Mouse (Mus musculus) megakaryocyte-erythroid progenitor cell, adult 5-6 weeks (primary cell): ENCODE data around the gene Suds3. TPM values are rescaled to one million over a fixed set of nuclear protein-coding genes. Genes with fewer than 3 reads are reported as not detected.
A peak's percentile ranks its signal among the peaks of the same experiment; 100 is the strongest.

Source experiments
- ATAC-seq: replicated peaks from 2 replicates; pipeline ENCODE4 v1.8.0; 2016; ENCODE audit warnings: mild to moderate bottlenecking, inconsistent platforms; ENCODE audit not compliant: severe bottlenecking, poor library complexity, low FRiP score, low TSS enrichment
- total RNA-seq, 2 experiments: library from RNA; stranded (forward) in 1 of 2; stranded (reverse) in 1 of 2; fragments of 200-1000, 215-1000 nt in 1 of 2; fragments of >200 nt in 1 of 2; fragmentation: Nextera tagmentation in 1 of 2; gene quantifications; 2 replicates each; pipeline ENCODE4 v1.2.3; 2014 to 2017

The Suds3 gene
- total RNA-seq, 2 experiments from 2014 or later = 59.1 to 110 TPM

DNA sequence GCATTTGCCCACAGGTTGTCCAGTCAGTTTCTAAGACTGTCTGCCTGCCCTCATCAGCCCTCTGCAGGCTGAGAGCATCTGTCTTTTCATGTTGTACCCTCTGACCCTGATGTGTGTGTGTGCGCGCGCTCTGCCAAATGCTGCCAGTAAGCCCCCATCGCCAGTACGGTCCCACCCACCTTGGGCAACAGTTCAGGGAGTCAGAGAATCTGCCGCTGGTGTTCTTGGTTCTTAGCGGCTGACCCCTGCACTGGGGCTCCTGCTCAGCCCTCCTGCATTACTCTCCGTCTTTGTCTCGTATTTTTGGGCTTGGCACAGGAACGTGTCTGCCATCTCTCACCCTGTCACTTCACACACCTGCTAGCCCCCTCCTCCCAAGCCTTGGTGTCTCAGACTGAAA, 21.1 kb upstream of the Suds3 start:
- ATAC-seq = no peak

DNA sequence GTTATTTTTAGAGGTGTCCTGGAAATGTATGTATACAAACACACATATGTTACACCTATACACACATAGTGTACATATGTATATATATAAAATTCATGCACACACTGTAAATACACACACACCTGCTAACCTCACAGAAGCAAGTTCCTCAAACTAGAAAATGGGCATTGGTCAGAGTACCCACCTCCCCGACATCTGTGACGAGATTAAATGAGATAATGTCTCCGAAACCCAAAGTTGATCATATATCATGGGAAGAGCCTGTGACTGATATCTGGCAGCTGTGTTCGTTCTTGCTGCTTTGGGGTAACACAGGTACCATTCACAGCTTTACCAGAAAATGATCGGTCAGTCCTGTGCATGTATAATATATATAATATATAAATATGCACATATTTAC, 20.7 kb upstream of the Suds3 start:
- no peak for ATAC-seq

DNA sequence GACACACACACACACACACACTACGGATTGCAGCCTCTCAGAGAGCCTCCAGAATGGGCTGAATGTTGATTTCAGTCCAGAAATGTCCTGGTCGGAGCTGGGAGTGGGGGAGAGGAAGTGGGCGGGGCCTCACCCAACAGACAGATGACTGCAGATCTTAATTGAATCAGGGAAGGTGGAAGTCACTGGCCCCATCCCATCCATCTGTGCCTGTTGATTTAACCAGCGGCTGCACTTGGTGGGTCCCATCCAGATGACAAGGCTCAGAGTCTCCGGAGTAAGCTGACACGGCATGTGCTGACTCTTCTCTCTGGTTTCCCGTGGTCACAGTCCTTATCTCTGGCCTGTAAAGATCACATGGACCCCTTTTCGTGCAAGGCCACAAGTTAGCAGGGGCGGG, 20.0 kb upstream of the Suds3 start:
- ATAC-seq = peak; percentile 32

DNA sequence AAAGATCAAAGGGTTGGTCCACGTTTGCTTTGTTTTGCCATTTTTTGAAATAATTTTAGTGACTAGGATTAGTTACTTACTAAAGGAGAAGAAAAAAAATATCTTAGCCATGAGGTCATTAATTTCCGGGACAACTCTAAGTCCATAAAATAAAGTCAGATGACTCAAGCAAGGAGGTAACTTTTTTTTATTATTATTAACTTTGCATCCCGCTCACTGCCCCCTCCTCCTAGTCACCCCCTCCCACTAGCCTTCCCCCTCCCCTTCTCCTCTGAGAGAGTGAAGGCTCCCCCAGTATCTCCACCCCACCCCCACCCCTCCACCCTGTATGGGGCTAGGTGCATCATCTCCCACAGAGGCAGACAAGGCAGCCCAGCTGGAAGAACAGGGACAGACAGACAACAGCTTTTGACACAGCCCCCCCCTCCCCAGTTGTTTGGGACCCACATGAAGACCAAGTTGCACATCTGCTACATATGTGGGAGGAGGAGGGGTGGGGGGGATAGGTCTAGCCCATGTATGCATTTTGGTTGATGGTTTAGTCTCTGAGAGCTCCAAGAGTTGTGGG, 19.1 kb upstream of the Suds3 start:
- ATAC-seq = no peak

GRCm38 (mm10) chr5:117134066-117134888, 18.4 kb upstream of the Suds3 start:
- ATAC-seq = peak; percentile 51

GRCm38 (mm10) chr5:117133446-117134065, 17.6 kb upstream of the Suds3 start:
- peak; percentile 89 for ATAC-seq

- no peak for ATAC-seq
These were observed 14.8 kb upstream of the Suds3 start for GRCm38 (mm10) chr5:117130726-117131125.

GRCm38 (mm10) chr5:117127051-117127450, 11.1 kb upstream of the Suds3 start:
- ATAC-seq = no peak

DNA sequence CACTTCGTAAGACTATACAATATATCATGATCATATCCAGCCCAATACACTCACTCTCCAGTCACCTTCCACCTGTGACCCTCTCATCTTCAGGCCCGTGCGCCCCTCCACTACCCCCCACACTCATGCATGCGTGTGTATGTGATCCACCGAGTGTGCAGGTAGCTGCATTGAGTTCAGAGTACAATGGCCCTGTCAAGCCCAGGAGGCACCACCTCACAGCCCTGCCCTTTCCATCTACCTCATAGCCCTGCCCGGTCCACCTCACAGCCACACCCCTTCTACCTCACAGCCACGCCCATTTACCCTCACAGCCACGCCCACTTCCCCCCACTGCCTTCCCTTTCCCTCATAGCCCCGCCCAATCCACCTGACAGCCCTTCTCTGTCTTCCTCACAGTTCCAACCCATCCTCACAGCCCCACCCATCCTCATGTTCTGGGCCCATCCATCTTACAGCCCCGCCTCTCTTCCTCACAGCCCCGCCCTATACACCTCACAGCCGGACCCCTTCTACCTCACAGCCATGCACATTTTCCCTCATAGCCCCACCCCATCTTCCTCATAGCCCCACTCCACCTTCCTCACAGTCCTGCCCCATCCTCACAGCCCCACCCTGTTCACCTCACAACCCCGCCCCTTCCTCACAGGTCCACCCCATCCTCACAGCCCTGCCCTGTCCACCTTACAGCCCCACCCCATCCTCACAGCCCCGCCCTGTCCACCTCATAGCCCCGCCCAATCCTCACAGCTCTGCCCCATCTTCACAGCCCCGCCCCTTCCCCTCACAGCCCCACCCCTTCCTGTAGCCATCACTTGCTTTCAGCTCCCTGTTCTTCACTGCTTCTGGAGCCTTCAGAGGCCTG, 9.8 kb upstream of the Suds3 start:
- ATAC-seq = no peak

DNA sequence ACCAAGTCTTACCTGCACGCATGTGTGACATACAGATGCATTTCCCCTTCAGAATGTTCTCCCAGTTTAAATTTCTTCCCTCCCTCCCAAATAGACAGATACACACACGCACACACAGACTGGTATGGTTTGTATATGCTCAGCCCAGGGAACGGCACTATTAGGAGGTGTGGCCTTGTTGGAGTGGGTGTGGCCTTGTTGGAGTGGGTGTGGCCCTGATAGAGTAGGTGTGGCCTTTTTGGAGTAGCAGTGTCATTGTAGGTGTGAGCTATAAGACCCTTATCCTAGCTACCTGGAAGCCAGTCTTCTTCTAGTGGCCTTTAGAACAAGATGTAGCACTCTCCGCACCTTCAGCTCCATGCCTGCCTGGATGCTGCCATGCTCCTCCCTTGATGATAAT, 7.9 kb upstream of the Suds3 start:
- no peak for ATAC-seq

GRCm38 (mm10) chr5:117123102-117123501, 7.2 kb upstream of the Suds3 start:
- ATAC-seq = no peak

DNA sequence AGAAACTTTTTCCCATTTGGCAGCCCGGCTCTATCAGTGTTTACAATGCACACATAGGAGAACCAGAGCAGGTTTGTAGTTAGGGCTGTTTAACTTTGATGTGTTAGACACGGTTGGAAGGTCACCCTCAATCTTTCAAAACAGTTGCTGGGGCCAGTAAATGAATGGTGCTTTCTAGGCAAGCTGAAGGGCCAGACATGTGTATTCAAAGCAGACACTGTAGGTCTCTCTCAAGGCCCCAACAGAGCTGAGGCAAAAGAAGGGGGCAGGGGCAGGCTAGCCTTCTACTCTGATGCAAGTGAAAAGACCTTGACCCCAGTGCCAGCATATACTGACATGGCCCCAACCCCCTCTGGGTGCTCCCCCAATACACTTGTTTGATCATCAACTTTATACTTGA, 5.7 kb upstream of the Suds3 start:
- ATAC-seq = no peak

GRCm38 (mm10) chr5:117120489-117121466, 4.9 kb upstream of the Suds3 start:
- ATAC-seq = no peak; the same call in 1 of the 2 replicates

- ATAC-seq = peak; percentile 66
These were observed 4.0 kb upstream of the Suds3 start, which contains the start of gene Taok3 for GRCm38 (mm10) chr5:117119777-117120488. Taok3 (plus strand) TSS chr5:117120129.

DNA sequence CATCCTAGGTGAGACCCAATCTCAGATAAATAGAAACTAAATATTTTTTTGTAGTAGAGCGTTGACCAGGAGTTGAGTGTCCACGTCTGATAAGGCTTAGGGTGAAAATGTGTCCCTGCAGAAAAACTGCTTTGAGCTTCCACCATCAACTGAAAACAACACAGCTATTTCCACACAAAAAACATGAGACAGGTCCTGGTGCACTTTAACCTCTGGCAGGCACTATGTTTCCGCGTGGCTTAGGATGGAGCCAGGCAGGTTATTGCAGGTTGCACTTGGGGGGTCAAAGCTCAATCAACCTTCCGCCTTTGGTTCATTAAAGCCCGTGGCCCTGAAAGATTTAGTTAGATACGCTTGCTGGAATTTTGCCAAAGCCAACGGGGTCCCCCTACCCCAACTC, 2.9 kb upstream of the Suds3 start:
- ATAC-seq = no peak

DNA sequence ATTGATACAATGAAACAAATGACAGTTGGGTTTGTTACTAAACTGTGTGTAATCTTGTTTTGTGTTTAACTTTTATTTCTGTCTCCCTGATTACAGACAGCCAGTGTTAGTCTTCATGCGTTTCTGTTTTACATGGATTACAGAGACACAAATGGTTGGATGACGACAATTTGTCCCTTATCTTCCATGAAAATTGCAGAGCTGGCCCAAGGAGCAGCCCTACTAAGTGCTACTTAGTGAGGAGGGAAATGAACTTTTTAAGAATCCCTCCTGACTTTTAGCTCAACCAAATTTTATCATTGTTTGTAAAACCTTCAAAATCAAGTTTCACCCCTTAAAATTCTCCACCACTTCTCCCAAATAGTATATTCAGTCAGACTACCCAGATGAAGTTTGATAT, 2.3 kb upstream of the Suds3 start:
- no peak for ATAC-seq

DNA sequence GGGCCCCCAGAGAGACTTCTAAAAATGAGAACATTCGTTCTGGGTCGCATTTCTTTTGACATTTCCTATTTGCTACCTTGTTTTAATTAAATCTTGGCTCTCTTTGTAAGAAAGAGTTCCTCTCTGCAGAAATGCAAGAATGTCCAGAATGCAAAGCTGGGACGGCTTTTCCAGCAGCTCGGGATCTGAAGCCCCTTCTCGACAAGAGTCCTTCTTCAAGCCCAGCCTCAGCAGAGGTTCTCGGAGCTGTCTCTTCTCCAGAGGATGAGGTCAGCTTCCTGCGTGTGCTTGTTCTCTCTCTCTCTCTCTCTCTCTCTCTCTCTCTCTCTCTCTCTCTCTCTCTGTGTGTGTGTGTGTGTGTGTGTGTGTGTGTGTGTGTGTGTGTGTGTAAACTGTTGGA, 1.8 kb upstream of the Suds3 start:
- no peak for ATAC-seq

GRCm38 (mm10) chr5:117117241-117117640, 1.3 kb upstream of the Suds3 start:
- no peak for ATAC-seq
